Mouse (Mus musculus): ENCODE results near the gene Scube3.

The Scube3 gene

DNA sequence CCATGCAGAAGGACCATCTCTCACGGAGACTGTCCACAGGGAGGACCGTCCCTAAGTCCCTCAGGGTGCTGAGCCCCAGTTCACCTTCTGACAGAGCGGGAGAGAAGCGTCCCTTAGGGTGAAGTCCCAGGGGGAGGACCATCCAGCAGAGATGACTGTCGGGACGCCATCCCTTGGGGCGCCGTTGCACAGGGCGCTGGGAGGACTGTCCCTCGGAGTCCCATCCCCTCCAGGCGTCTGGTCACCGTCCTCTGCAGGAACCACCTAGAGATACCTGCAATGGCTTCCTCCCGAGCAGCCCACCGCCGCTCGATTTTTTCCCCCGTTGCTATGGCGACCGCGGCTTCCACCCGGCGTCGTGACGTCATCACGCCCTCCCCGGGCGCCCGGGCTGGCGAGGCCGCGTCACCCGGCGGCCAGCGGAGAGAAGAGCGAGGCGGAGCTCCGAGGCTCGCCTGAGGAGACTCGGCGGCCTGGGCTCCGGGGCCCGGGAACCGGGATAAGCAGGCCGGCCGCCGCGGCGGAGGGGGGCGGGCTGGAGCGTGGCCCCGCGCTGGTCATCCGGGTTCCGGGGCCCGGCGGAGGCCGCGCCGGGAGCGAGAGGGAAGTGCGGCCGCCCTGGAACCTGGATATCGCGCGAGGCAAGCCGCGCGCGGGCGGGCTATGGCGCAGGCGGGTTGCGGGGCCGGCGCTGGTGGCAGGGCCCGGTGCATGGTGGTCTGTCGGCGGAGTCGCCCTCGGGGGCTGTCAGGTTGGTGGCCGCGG is 35.0 kb downstream of the Scube3 start, which contains the start of gene Zfp523:
Zfp523 (plus strand) TSS at position 355 of the 765 bp plus-strand sequence.
- DNase-seq (ENCODE audit: low read depth in 2 of 2, low spot score in 2 of 2) = peak; percentile 84 to 88

DNA sequence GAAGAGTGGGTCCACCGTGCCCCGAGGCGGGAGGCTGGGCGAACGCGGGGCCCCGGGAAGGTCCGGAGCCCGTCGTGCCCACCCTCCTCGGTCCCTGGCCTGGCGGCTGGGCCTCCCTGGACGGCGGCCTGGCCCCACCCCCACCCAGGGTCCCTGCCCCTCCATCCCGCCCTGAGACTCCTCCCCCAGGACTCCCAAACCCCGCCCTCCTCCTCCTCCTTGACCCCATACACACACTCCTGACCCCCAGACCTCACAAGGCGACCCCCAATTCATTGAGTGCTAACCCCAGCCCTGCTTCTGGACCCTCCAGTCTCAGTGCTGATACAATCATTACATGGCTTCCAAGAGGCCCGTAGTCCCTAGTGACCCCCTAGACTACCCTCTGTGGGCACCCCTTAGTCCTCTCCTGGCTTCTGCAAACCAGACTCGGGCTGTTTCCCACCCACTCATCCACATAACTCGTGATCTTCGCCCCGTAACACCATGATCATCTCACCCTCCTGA is 35.7 kb downstream of the Scube3 start:
- DNase-seq (ENCODE audit: low read depth in 2 of 2, low spot score in 2 of 2) = no peak

DNA sequence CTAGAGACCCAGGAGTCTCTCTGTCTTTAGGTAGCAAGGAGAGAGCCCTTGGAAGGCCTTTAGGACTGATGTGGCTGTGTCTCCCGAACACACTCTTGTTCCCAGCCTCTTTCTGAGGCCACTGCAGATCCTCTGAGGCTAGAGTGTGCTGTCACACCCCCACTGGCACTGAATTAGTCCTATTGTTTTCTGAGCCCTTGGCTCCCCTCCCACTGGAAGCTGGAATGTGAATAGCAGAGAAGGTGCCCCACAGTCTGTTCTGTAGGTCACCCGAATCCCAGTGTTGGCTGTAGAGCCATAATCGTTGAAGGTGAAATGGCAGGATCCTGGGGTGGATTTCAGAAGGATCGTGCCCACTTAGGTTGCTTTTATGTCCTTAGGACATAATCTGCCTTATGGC is 38.4 kb downstream of the Scube3 start:
- DNase-seq (ENCODE audit: low read depth in 2 of 2, low spot score in 2 of 2) = no peak

DNA sequence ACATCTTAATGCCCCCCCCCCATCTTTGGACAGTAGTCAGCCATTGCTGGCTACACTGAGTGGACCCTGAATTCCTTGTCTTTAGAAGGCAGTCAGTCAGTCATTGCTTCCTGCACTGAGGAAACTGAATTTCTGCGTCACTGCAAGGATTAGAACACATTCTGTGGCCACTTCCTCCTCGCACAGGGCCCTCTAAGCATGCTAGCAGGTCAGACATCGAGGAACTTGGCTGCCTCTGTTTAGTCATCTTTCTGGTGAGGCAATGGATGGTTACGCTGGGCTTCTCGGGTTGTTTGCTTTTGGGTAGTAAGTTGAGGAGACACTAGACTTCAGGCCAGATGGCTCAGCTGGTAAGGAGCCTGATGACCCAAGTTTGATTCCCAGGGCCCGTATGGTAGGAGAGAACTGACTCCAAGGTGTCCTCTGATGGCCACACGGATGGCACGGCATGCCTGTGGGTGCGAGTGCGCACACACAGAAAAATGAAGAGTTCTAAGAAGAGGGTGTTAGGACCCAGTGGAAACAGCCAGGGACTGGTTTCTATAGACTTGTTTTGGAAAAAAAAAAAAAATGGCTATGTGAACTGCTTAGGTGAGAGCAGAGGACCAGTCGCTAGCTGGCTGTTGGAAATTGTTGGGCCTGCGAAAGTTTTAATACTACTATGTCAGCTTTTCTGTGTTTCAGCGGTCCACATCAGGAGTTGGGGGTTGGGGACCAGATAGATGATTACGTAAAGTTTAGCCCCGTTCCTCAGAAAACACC is 39.0 kb downstream of the Scube3 start:
- DNase-seq (ENCODE audit: low read depth in 2 of 2, low spot score in 2 of 2) = no peak

DNA sequence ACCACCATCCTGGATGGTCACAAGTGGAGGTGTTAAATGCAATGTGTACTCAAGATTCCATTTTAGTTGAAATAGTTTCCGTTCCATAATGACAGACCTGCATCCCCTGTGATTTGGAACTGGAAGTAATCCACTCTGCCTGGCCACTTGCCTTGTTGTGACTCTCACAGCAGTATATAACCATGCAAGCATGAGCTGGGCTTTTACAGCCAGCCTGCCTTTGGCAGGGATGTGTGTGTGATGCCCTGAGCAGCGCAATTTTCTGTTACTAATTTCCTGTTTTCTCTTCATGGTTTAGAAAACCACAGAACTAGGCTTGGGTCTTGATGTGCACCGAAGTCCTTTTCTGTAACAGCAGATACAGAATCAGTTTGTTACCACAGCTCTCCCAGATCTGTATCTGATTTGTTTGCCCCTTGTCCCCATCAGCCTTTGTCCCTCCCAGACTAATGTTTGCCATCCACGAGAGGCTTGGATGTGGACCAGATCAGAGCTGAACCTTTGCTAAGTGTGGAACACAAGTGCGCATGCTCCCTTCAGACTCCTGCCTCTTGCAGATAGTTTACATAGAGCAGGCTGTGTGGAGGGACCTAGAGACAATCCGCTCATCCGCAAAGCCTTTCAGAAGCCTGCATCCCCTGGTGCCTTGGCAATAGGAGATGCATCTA is 43.2 kb downstream of the Scube3 start:
- no peak for DNase-seq (ENCODE audit: low read depth in 2 of 2, low spot score in 2 of 2)

DNA sequence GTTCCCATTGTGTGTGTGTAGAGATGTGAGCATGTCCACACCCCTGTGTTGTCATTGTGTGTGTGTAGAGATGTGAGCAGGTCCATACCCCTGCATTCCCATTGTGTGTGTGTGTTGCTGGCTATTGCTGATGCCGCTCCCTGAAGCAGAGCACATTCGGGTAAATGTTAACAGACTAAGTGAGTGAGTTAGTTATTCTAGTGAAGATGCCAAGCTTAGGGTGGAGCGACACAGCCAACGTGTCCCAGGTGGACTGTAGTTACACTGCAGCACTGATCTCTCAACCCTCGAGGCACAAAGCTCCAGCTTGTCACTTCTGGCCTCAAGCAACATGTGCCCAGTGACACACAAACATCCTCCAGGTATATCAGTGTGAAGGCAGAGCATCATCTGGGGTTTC is 46.4 kb downstream of the Scube3 start:
- DNase-seq (ENCODE audit: low read depth in 2 of 2, low spot score in 2 of 2) = no peak

DNA sequence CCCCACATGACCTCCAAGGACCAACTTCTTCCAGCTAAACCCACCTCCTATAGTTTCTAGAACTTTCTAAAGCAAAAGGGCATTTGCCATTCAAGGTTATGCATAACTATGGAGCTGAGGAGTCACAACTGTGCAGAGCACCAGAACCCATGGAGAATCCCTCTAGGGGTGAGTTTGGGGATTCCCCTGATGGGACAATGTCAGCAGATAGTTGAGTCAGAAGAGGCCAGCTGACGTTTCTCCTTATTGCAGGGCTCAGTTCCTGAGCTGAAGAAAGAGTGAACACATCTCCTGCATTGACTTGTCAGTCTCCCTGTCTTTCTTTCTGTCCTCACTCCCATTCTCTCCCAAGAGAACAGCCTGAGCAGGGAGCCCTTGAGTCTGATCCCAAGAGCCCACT is 50.8 kb downstream of the Scube3 start:
- no peak for DNase-seq (ENCODE audit: low read depth in 2 of 2, low spot score in 2 of 2)

DNA sequence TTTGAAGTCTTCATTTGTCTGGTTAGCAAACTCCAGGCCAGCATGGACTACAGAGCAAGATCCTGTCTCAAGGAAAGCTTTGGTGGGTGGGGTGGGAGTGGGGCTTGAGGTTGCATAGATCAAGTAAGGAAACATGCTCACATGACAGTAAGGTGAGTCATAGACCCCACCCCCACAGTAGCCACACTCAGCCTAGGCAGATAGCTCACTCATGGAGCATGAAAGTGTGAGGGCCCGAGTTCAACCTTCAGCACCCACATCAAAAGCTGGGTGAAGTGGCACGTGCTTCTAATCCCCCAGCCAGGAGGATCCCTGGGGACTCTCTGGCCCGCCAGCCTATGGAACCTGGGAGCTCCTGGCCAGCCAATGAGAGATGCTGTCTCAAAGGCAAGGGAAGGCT is 51.6 kb downstream of the Scube3 start:
- no peak for DNase-seq (ENCODE audit: low read depth in 2 of 2, low spot score in 2 of 2)

DNA sequence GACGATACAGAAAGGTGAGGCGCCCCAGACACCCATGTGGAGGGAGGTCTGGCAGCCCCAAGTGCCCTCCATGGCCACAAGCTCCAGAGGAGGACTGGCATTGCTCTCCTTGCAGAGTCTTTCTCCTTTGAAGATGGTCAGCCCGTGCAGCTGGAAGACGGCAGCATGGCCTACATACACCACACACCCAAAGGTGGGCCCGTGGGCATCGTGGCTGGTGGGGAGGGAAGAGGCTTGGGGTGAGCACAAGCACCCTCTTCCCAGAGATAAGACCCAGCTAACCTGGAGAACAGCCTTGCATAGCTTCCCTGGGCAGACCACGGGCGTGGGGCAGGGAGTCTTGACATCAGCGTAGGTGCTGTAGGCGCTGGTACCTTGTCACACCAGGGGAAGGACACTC is 53.1 kb downstream of the Scube3 start:
- no peak for DNase-seq (ENCODE audit: low read depth in 2 of 2, low spot score in 2 of 2)

DNA sequence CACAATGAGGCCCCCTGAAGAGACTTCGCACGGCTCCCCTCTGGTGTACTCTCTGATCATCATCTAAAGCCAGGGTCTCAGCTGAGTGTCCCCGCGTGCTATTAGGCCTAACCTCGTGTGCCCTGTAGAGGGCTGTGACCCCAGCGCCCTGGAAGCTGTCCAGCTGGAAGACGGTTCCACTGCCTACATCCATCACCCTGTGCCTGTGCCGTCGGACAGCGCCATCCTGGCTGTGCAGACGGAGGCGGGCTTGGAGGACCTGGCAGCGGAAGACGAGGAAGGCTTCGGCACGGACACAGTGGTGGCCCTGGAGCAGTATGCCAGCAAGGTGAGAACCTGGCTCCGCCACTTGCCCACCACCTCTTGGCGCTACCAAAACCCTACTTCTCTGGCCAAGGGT is 55.7 kb downstream of the Scube3 start:
- DNase-seq (ENCODE audit: low read depth in 2 of 2, low spot score in 2 of 2) = no peak

DNA sequence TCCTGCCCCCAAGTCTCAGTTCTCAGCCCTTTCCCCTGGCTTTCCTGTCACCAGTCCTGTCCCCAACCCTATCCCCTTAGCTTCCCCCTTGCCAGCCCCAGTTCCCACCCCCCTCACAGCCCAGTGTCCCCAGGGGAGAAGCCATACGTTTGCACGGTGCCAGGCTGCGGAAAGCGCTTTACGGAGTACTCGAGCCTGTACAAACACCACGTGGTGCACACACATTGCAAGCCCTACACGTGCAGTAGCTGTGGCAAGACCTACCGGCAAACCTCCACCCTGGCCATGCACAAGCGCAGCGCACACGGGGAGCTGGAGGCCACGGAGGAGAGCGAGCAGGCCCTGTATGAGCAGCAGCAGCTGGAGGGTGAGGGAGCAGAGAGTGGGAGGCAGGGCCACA is 60.0 kb downstream of the Scube3 start:
- DNase-seq (ENCODE audit: low read depth in 2 of 2, low spot score in 2 of 2) = no peak

DNA sequence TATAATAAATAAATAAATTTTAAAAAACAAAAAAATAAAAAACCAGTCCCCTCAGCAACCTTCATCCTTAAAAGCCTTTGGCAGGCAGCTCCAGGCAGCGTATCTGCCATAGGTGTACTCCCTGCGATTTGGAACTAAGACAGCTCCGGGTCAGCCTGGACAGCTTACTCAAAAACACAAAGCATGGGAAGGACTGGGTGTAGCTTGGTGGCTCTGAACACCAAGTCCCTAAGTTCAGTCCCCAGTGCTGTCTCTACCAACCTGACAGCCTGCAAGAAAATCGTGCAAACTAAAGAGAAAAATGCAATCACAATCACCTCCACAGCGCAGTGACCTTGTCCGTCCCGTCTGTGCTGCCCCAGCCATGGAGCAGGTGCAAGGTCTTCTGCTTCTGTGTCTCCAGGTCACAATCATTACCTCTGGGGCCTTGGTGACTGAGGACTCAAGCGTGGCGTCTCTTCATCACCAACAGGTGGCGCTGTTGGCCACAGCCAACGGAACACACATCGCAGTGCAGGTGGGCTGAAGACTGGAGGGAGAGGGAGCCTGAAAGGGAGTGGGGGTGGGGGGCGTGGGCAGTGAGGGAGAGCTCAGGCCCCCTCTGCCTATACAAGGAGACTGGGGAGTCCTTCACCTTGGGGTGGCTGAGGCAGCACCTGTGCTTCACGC is 62.2 kb downstream of the Scube3 start:
- DNase-seq (ENCODE audit: low read depth in 2 of 2, low spot score in 2 of 2) = peak; percentile 63 to 67

DNA sequence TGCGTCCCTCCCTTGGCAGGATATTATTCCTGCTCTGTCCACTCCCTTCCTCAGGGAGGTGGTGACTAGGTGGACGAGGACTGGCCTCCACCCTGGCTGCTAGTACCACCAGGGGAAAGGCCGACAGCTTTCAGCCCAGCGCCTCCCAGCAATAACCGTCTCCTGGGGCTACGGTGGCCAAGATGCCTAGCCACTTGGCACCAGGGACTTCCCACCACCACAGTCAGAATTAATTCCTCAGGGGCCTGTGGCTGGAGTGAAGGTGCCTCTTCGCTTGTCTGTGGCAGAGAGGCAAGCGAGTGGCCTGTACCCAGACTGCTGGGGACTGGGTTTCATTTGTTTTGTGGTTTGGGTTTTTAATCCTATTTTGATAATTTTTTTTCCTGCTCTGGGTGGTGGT is 63.5 kb downstream of the Scube3 start:
- DNase-seq (ENCODE audit: low read depth in 2 of 2, low spot score in 2 of 2) = no peak

DNA sequence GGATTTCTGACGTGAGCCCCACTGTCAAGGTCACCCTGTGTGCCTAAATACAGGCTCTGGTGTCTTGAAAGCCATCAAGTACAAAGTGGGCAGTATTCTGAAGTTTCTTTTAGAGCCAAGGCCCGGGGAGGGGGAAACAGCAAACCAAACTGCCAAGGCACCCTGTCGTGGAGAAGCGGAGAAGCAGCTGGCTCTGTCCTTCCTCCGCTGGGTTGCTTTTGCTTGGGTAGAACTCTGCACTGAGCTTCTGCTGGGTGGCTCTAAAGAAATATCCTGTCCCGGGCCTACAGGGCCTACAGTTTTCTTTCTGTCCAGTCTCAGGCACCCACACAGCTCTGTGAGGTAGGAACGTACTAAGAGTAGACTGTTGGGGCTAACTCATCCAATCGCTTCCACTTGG is 65.2 kb downstream of the Scube3 start:
- peak in 1 of 2 experiments; percentile 16 for DNase-seq (ENCODE audit: low read depth in 2 of 2, low spot score in 2 of 2)

DNA sequence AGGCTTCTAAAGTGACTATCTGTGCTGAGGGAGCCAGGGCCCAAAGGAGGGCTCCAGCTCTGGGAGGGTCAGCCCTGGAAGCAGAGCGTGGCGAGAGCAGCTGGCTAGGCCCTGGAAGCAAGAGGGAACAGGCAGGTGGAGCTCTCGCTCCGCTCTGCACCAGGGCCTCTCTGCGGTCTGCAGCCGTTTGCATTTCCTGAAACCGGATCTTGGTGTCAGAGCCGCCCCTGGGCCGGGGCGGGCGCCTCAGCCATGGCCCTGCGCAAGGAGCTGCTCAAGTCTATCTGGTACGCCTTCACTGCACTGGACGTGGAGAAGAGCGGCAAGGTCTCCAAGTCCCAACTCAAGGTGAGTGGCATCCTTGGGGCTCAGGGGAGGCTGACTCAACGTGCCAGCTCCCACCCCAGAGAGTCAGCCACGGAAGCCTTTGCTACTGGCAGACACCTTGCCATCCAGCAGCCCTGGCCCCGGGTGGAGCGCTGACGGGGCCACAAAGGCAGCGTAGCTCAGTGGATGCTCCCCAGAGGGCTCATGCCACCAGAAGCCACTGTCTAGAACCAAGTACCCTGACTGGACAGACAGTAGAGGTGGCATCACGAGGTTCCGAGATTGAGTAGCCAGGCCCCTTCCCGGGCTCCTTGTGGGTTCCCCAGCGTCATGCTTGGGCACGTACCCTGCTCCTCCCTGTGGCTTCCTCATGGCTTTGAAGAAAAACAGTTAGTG is 65.8 kb downstream of the Scube3 start, which contains the start of gene Def6:
Def6 (plus strand) TSS at position 188 of the 723 bp plus-strand sequence.
- peak; percentile 76 to 81 for DNase-seq (ENCODE audit: low read depth in 2 of 2, low spot score in 2 of 2)

DNA sequence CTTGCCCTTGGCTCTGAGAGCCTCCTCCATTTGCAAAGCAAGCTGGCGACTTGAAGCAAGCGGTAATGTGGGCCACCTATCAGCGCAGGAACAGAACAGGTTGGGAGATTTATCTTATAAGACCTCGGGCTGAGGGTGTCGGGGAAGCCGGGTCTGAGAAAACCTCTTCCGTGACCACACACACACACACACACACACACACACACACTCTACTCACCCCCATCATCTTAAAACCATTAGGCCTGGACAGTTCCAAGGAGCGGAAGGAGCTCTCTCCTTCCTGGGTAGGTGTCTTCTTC is 66.3 kb downstream of the Scube3 start:
- DNase-seq (ENCODE audit: low read depth in 2 of 2, low spot score in 2 of 2) = no peak

DNA sequence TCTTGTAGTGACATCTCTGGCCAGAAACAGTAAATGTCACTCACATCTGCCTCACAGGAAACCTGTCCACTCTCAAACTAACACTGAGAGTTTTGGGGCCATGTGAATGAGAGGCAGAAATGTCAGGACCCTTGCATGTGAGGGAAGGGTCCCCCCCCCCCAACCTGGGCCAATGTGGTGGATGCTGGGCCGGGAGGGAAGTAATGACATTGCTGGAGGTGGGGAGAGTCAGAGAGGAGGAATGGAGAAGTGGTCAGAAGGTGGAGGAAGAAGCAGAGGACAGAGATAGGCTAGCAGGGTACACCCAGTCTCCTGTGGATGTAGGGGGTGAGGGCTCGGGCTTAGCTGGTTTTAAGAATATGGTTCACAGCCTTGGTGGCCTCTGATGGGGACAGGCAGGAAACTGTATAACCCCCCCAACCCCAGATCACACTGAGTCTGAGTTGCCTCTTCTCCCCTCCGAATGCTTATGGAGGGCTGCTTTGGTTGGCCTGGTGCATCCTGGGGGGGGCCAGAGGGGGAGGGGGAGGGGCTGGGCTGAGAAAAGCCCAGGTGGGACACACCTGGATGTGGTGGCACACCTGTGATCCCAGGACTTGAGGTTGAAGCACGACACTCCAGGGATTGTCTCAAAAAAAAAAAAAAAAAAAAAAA is 67.6 kb downstream of the Scube3 start:
- DNase-seq (ENCODE audit: low read depth in 2 of 2, low spot score in 2 of 2) = no peak

DNA sequence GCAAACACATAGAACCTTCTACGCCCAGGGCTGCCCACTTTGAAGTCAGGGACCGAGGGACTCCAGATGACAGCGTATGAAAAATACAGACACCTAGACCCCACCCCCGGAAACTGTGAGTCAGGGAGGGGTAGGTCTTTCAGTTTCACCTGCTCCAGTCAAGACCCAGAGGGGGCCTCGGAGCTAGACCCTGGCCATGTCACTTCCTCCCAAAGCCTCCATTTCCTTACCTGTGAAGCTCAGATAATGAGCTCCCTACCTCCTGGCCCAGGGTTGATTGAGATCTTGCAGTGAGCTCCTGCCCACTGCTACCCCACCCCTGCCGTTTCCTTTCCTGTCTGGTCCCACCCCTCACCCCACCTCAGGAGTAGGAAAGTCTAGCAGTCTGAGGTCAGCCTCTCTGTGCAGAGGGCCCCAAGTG is 70.0 kb downstream of the Scube3 start:
- DNase-seq (ENCODE audit: low read depth in 2 of 2, low spot score in 2 of 2) = peak; percentile 84 to 90

DNA sequence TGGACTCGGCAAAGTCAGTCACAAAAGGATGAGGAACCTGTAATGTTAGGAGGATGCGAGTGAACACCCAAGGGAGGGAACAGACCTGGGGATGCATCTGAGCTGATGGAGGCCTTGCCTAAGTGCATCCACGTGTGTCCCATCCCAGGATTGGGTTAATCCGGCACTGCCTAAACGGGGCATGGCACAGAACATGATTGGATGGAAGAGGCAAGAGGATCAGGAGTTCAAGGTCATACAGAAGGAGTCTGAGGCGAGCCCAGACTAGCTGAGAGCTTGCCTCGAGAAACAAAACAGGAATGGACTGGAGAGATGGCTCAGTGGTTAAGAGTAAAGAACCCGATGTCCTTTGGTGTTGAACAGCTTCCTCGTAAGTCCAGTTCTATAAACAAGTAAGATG is 70.5 kb downstream of the Scube3 start:
- no peak for DNase-seq (ENCODE audit: low read depth in 2 of 2, low spot score in 2 of 2)

DNA sequence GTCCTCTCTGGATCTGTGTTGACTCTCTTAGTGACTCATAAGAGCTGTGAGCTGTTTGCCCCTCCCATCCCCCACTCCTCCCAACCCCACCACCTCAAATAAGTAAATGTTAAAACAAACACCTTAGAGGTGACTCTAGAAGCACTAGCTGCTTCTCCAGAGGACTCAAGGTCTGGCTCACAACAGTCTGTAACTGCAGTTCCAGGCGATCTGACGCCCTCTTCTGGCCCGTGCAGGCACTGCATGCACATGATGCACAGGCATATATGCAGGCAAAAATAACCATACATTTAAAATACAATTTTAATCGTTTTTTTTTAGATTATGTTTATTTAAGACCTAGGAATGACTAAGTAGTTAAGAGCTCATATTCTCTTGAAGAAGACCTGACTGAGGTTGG is 71.3 kb downstream of the Scube3 start:
- DNase-seq (ENCODE audit: low read depth in 2 of 2, low spot score in 2 of 2) = peak; percentile 34 to 56

Measured in CD8-positive naive resting alpha-beta T cell, adult 2 months (primary cell).